Mouse (Mus musculus) limb, embryonic 12.5 days (tissue): ENCODE results near the gene Cnpy3. TPM values are rescaled to one million over a fixed set of nuclear protein-coding genes. Genes with fewer than 3 reads are reported as not detected.

Experiments
- ATAC-seq: fragments of 200-750 bp; cut with Nextera tagmentation; 2 replicates; pipeline ENCODE4 v1.8.0; 2017; ENCODE audit warnings: low read depth, moderate TSS enrichment; ENCODE audit not compliant: insufficient number of reproducible peaks, insufficient read depth, low FRiP score, low TSS enrichment
- H3K27ac ChIP-seq: fragments of 300-500 bp; sonication (generic); 2 replicates; pipeline ENCODE4 v1.5.1; 2016; ENCODE audit warnings: mild to moderate bottlenecking, moderate library complexity
- H3K27me3 ChIP-seq: fragments of 300-500 bp; sonication (generic); 2 replicates; pipeline ENCODE4 v1.6.1; 2016; ENCODE audit warnings: mild to moderate bottlenecking, moderate library complexity
- H3K36me3 ChIP-seq: fragments of 300-500 bp; sonication (generic); 2 replicates; pipeline ENCODE4 v1.6.1; 2016; ENCODE audit warnings: mild to moderate bottlenecking, moderate library complexity
- H3K4me1 ChIP-seq: fragments of 300-500 bp; sonication (generic); replicated peaks from 2 replicates; pipeline ENCODE4 v1.6.1; 2016
- H3K4me2 ChIP-seq: fragments of 300-500 bp; sonication (generic); 2 replicates; pipeline ENCODE4 v1.6.1; 2016; ENCODE audit warnings: mild to moderate bottlenecking, moderate library complexity
- H3K4me3 ChIP-seq: fragments of 300-500 bp; sonication (generic); replicated peaks from 2 replicates; pipeline ENCODE4 v1.5.1; 2016; ENCODE audit warnings: mild to moderate bottlenecking
- H3K9ac ChIP-seq: fragments of 300-500 bp; sonication (generic); replicated peaks from 2 replicates; pipeline ENCODE4 v1.6.1; 2016; ENCODE audit warnings: mild to moderate bottlenecking, moderate library complexity
- H3K9me3 ChIP-seq: fragments of 300-500 bp; sonication (generic); 2 replicates; pipeline ENCODE4 v1.6.1; 2016; ENCODE audit warnings: mild to moderate bottlenecking, moderate library complexity
- WGBS: fragments of 180-500 bp; shearing (Covaris S2); methylation state at CpG from one replicate; pipeline ENCODE4 v1.1.7; 2016; 5-methylcytosine and 5-hydroxymethylcytosine counted together
- polyA plus RNA-seq: library from polyadenylated mRNA; unstranded; fragments of >200 nt; fragmentation: Nextera tagmentation; extraction: Ambion mirVana; gene quantifications from 2 replicates; pipeline ENCODE4 v1.2.1, GENCODE M21; 2016

The Cnpy3 gene
- polyA plus RNA-seq, 1 experiment from 2014 or later: 58.5 TPM

DNA sequence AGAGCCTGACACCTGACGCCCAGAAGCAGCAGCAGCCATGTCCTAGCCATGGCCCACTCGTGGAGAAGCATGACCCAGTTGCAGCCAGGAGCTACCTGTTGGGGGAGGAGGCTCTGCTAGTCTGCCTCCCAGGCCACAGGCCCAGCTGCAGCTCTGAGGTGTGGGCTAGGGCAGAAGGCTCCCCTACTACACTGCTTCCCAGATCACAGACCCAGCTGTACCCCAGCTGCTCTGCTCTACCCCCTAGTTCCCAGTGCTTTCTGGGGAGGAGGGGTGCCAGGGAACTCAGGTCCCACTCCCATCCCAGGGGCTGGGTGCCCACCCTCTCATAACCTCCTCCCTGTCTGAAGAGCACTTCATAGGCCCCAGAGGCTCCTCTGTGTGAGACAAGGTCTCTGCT is 11.5 kb upstream of the Cnpy3 start, which contains the start of gene Ptcra:
TSS of gene Ptcra (minus strand) at position 169 of the 400 bp plus-strand sequence.
- Histone ChIP-seq H3K36me3 (no peaks in the 10 kb centered on the region), H3K4me2 (no peak within 1 kb of the TSS), H3K4me3 (no peak within 1 kb of the TSS), H3K27me3 (no peaks in the 10 kb centered on the region), H3K4me1 (0 out of 2 replicates have a peak, but pooled peaks cover 6% of the 10 kb centered on the region), H3K9me3 (no peaks in the 10 kb centered on the region), H3K27ac (no peak within 1 kb of the TSS), H3K9ac (no peak within 1 kb of the TSS)
- 61% methylated on average over 2 of the region's 2 CpGs for WGBS
- no peak for ATAC-seq

DNA sequence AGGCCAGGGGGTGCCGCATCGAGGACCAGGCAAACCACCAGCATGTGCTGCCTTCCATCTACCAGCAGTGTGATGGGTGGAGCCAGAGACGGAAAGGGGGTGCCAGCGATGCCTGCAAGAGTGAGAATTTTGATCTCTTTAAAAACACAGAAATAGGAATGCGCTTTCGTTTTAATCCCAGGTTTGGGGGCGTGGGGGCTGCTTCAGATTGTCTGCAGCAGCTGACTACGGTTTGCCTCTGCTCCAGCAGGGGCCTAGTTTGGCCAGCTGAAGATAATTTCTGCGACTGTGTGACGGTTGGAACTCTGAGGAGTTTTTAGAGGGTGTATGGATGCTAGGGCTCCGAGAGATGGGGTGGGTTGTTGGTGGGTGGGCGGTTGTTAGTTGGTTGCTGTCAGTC is 6.7 kb upstream of the Cnpy3 start:
- H3K27ac ChIP-seq: no peak overlapping the region
- ATAC-seq: no peak
- H3K9ac ChIP-seq: no peak overlapping the region
- H3K4me3 ChIP-seq: no peak overlapping the region
- no peaks in the 10 kb centered on the region for H3K36me3 ChIP-seq
- 82% methylated on average over 12 of the region's 12 CpGs for WGBS
- peaks cover 8% of the 10 kb centered on the region for H3K4me1 ChIP-seq
- no peak overlapping the region for H3K4me2 ChIP-seq
- no peaks in the 10 kb centered on the region for H3K27me3 ChIP-seq
- no peaks in the 10 kb centered on the region for H3K9me3 ChIP-seq

DNA sequence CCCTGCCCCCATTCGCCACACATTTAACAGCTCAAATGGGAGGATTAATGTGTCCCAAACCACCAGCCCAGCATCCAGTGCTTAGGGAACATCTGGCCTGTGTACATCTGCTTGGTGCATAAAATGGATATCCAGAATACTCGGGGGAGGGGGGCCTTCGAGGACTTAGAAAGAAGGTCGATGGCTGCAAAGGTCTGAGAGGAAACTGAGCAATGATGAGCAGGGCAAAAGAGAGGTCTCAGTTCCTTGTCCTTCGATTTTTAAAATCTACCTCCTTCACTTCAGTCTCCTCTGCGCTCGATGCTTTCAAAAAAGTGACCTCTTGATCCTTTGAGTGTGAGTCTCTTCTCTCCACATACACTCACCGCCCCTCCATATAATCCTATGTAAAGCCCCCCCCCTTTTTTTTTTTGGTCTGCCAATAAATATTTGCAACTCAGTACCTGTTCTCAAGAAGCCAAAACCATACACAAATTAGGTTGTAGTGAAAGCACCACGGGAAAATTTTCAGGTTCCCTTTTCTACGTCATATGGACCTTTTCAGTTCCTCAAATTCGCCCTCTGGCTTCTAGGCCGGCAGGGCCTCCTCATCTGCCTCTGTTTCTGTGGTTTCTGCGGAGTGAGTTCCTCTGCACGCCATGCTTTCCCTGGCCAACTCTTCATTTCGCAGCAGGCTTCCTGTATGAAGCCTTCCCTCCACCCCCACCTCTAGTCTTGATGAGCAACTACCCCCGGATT is 789 bp downstream of the Cnpy3 start:
- WGBS: 22% methylated on average over 16 of the region's 16 CpGs
- ATAC-seq: no peak
- H3K4me3 ChIP-seq: peak overlapping the region; percentile 77

DNA sequence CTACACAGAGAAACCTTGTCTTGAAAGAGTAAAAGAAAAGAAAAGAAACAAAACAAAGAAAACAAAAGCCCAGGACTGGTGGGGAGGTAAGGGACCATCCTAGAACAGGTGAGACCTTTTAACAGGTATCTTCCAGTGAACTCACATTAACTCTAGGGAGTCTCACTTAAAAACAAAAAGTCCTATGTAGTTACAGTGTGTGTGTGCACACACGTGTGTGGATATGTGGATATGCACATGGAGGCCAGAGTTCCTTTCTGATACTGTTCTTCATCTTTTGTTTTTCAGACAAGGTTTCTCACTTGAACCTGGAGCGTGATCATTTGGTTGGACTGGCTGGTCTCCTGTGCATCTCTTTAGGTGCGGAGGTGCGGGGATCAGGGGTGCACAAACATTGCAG is 1.4 kb downstream of the Cnpy3 start:
- H3K9me3 ChIP-seq: no peaks in the 10 kb centered on the region
- WGBS: 76% methylated on average over 4 of the region's 4 CpGs
- peak overlapping the region; percentile 70 for H3K4me2 ChIP-seq
- no peaks in the 10 kb centered on the region for H3K27me3 ChIP-seq
- H3K4me1 ChIP-seq: peaks cover 16% of the 10 kb centered on the region
- peak overlapping the region; percentile 92 for H3K27ac ChIP-seq
- H3K9ac ChIP-seq: peak overlapping the region; percentile 74; the same call in 1 of the 2 replicates
- H3K36me3 ChIP-seq: peaks cover 26% of the 10 kb centered on the region
- H3K4me3 ChIP-seq: peak overlapping the region; percentile 77
- no peak for ATAC-seq

More for the DNA sequence above, 789 bp downstream of the Cnpy3 start:
- H3K27ac ChIP-seq: peak overlapping the region; percentile 92
- peaks cover 20% of the 10 kb centered on the region for H3K36me3 ChIP-seq
- H3K9ac ChIP-seq: peak overlapping the region; percentile 74
- no peaks in the 10 kb centered on the region for H3K9me3 ChIP-seq
- H3K27me3 ChIP-seq: no peaks in the 10 kb centered on the region
- peak overlapping the region; percentile 70 for H3K4me2 ChIP-seq
- H3K4me1 ChIP-seq: peaks cover 16% of the 10 kb centered on the region

DNA sequence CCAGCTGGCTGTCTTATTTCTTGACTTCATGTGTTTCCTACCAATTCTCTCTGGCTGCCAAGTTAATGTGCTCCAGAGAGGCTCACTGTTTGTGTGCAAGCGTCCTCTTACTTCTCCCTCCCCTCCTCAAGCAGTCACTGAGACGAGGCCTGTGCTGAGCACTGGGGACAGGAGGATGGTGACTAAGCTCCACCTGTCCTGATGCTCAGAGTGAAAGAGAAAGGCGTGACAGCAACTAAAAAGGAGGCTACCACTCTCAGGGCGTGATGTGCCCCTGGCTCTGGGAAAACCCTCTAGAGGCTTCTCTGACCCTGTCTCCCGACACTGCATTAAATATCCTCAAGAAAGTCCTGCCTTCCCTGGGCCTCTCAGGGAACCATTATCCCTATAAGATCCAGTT is 2.7 kb downstream of the Cnpy3 start:
- 91% methylated on average over 5 of the region's 5 CpGs for WGBS
- H3K9ac ChIP-seq: no peak overlapping the region
- H3K4me2 ChIP-seq: no peak overlapping the region
- no peak overlapping the region for H3K27ac ChIP-seq
- peaks cover 16% of the 10 kb centered on the region for H3K4me1 ChIP-seq
- peaks cover 34% of the 10 kb centered on the region for H3K36me3 ChIP-seq
- no peak overlapping the region for H3K4me3 ChIP-seq
- no peaks in the 10 kb centered on the region for H3K9me3 ChIP-seq
- no peaks in the 10 kb centered on the region for H3K27me3 ChIP-seq
- ATAC-seq: no peak

GRCm38 (mm10) chr17:46747806-46748205 is 4.2 kb downstream of the Cnpy3 start:
- no peak overlapping the region for H3K4me3 ChIP-seq
- ATAC-seq: no peak
- no peaks in the 10 kb centered on the region for H3K9me3 ChIP-seq
- WGBS: 95% methylated on average over 2 of the region's 2 CpGs
- H3K4me1 ChIP-seq: peaks cover 16% of the 10 kb centered on the region
- no peak overlapping the region for H3K4me2 ChIP-seq
- H3K27me3 ChIP-seq: no peaks in the 10 kb centered on the region
- H3K36me3 ChIP-seq: peaks cover 48% of the 10 kb centered on the region
- no peak overlapping the region for H3K9ac ChIP-seq
- no peak overlapping the region for H3K27ac ChIP-seq

- H3K27ac ChIP-seq: no peak overlapping the region; the same call in 1 of the 2 replicates
- no peak overlapping the region for H3K9ac ChIP-seq
- no peak for ATAC-seq
- no peaks in the 10 kb centered on the region for H3K9me3 ChIP-seq
- no peak overlapping the region for H3K4me3 ChIP-seq
- H3K4me2 ChIP-seq: no peak overlapping the region
- 91% methylated on average over 8 of the region's 8 CpGs for WGBS
- H3K36me3 ChIP-seq: peaks cover 54% of the 10 kb centered on the region
- no peaks in the 10 kb centered on the region for H3K27me3 ChIP-seq
- H3K4me1 ChIP-seq: peaks cover 11% of the 10 kb centered on the region
Measured at GRCm38 (mm10) chr17:46747234-46747633, 4.8 kb downstream of the Cnpy3 start.

DNA sequence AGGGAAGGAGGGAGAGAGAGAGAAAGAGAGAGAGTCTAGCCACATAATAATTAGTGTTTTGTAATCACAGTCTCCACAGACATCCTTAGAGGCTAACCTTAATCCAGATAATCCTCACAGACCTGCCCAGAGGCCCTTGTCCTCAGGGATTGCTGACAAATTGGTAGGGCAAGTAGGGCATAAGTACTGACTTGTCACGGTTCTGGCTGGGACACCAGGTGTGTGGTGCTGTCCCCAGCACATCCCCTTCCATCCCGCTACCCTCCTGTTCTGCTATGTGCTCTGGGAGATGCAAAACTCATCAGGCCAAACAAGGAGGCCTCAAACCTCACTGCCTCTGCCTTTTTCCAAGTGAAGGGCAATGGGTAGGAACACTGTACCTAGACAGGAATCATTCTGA is 6.5 kb downstream of the Cnpy3 start:
- peaks cover 2% of the 10 kb centered on the region for H3K4me1 ChIP-seq
- H3K4me2 ChIP-seq: no peak overlapping the region
- no peak overlapping the region for H3K9ac ChIP-seq
- no peaks in the 10 kb centered on the region for H3K27me3 ChIP-seq
- 82% methylated on average over 2 of the region's 2 CpGs for WGBS
- H3K36me3 ChIP-seq: peaks cover 61% of the 10 kb centered on the region
- no peak overlapping the region for H3K27ac ChIP-seq
- no peaks in the 10 kb centered on the region for H3K9me3 ChIP-seq
- H3K4me3 ChIP-seq: no peak overlapping the region
- no peak for ATAC-seq

GRCm38 (mm10) chr17:46742986-46743385 is 9.0 kb downstream of the Cnpy3 start:
- Histone ChIP-seq H3K27me3 (no peaks in the 10 kb centered on the region), H3K4me1 (no peaks in the 10 kb centered on the region), H3K9me3 (no peaks in the 10 kb centered on the region), H3K4me3 (no peak overlapping the region), H3K27ac (no peak overlapping the region), H3K9ac (no peak overlapping the region), H3K4me2 (no peak overlapping the region), H3K36me3 (peaks cover 64% of the 10 kb centered on the region)
- 82% methylated on average over 9 of the region's 9 CpGs for WGBS
- no peak for ATAC-seq

DNA sequence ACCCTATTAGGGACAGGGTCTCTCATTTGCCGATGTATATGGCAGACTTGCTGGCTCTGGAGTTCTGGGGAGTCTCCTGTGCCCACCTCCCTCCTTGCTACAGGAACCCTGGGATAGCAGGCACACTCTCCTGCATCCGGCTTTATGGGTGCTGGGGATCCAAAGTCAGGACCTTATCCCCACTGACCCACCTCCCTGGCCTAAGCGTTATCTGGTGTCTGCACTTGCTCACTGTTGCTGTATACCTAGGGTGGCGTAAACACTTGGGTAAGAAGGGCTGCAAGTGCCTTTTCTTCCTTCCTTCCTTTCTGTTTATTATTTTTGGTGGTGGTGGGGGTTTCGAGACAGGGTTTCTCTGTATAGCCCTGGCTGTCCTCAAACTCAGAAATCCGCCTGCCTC is 10.7 kb downstream of the Cnpy3 start:
- no peak overlapping the region for H3K4me2 ChIP-seq
- no peak overlapping the region for H3K9ac ChIP-seq
- no peaks in the 10 kb centered on the region for H3K27me3 ChIP-seq
- H3K9me3 ChIP-seq: no peaks in the 10 kb centered on the region
- H3K4me1 ChIP-seq: no peaks in the 10 kb centered on the region
- no peak overlapping the region for H3K4me3 ChIP-seq
- no peak overlapping the region for H3K27ac ChIP-seq
- ATAC-seq: no peak
- peaks cover 63% of the 10 kb centered on the region for H3K36me3 ChIP-seq
- WGBS: 92% methylated on average over 6 of the region's 6 CpGs

- H3K27me3 ChIP-seq: no peaks in the 10 kb centered on the region
Measured at GRCm38 (mm10) chr17:46736160-46736559, 15.9 kb downstream of the Cnpy3 start.

GRCm38 (mm10) chr17:46735287-46735686 is 16.7 kb downstream of the Cnpy3 start:
- Histone ChIP-seq H3K4me3 (no peak overlapping the region), H3K27me3 (peaks cover 3% of the 10 kb centered on the region), H3K4me2 (no peak overlapping the region), H3K36me3 (peaks cover 40% of the 10 kb centered on the region), H3K9ac (no peak overlapping the region), H3K27ac (no peak overlapping the region), H3K9me3 (no peaks in the 10 kb centered on the region), H3K4me1 (no peaks in the 10 kb centered on the region)
- 90% methylated on average over 7 of the region's 7 CpGs for WGBS
- ATAC-seq: no peak

More at GRCm38 (mm10) chr17:46736160-46736559, 15.9 kb downstream of the Cnpy3 start:
- no peak overlapping the region for H3K27ac ChIP-seq
- no peak overlapping the region for H3K4me2 ChIP-seq
- H3K4me1 ChIP-seq: no peaks in the 10 kb centered on the region
- no peaks in the 10 kb centered on the region for H3K9me3 ChIP-seq
- no peak for ATAC-seq
- no peak overlapping the region for H3K9ac ChIP-seq
- WGBS: 61% methylated on average over 10 of the region's 10 CpGs
- H3K4me3 ChIP-seq: no peak overlapping the region
- H3K36me3 ChIP-seq: peaks cover 40% of the 10 kb centered on the region
